Mouse (Mus musculus): ENCODE data around the gene Bscl2. TPM values are rescaled to one million over a fixed set of nuclear protein-coding genes. Genes with fewer than 3 reads are reported as not detected.

Gene Bscl2
- polyA plus RNA-seq, 1 experiment from 2014 or later = 45.2 TPM

DNA sequence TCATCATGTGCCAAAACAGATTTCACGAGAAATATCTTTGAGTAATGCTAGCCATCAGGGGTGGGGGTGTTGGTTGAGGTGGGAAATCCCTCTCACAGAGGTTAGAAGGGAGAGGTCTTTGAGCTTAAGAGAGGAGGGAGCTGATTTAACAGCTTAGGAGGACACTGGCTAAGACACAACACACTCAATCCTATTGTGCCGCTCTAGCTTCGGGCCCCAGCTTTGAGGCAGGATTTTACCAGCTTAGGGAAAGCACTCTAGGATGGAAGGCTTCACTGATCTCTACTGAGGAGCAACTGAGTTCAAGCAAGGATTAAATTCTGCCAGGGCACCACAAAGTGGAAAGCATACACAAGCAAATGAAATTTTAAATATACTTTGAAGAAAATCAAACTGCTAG, 20.3 kb upstream of the Bscl2 start:
- peak overlapping the region; percentile 85 for H3K4me2 ChIP-seq (replicated peaks)
- peak overlapping the region; percentile 53 for H3K9ac ChIP-seq
- 78% methylated on average over 3 of the region's 3 CpGs for WGBS
- peak overlapping the region; percentile 16 for H3K4me3 ChIP-seq
- no peaks in the 10 kb centered on the region for H3K9me3 ChIP-seq
- no peak for ATAC-seq (ENCODE audit: low FRiP score, low read depth)
- H3K36me3 ChIP-seq = peaks cover 46% of the 10 kb centered on the region
- no peak overlapping the region for H3K27ac ChIP-seq
- peaks cover 34% of the 10 kb centered on the region for H3K4me1 ChIP-seq
- no peaks in the 10 kb centered on the region for H3K27me3 ChIP-seq

DNA sequence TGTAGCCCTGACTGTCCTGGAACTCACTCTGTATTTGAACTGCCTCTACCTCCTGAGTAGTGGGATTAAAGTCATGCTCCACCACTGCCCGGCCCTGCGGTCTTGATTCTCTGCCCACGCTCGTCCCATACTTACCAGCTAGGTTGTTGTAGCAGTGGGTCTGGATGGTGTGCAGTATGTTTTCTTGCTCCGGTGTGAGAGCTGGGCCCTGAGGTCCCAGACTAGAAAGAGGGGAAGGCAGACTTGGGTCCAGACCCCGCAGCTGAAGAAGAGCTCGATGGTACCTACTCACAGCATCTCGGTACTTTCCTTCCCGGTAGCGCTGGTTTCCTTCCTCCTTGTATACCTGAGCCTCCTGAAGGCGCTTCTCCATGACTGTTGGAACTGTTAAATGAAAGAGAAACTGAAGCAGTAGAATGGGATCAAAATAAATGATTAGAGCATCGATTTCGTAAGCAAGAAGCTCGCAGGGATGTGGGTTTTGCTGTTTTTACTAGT, 18.9 kb upstream of the Bscl2 start:
- peak overlapping the region; percentile 86 for H3K9ac ChIP-seq
- H3K4me1 ChIP-seq = peaks cover 48% of the 10 kb centered on the region
- no peaks in the 10 kb centered on the region for H3K9me3 ChIP-seq
- H3K4me3 ChIP-seq = peak overlapping the region; percentile 100
- no peak for ATAC-seq (ENCODE audit: low FRiP score, low read depth)
- peak overlapping the region; percentile 85 for H3K4me2 ChIP-seq (replicated peaks)
- H3K27ac ChIP-seq = peak overlapping the region; percentile 99
- no peaks in the 10 kb centered on the region for H3K27me3 ChIP-seq
- H3K36me3 ChIP-seq = peaks cover 40% of the 10 kb centered on the region
- WGBS = 25% methylated on average over 14 of the region's 14 CpGs

DNA sequence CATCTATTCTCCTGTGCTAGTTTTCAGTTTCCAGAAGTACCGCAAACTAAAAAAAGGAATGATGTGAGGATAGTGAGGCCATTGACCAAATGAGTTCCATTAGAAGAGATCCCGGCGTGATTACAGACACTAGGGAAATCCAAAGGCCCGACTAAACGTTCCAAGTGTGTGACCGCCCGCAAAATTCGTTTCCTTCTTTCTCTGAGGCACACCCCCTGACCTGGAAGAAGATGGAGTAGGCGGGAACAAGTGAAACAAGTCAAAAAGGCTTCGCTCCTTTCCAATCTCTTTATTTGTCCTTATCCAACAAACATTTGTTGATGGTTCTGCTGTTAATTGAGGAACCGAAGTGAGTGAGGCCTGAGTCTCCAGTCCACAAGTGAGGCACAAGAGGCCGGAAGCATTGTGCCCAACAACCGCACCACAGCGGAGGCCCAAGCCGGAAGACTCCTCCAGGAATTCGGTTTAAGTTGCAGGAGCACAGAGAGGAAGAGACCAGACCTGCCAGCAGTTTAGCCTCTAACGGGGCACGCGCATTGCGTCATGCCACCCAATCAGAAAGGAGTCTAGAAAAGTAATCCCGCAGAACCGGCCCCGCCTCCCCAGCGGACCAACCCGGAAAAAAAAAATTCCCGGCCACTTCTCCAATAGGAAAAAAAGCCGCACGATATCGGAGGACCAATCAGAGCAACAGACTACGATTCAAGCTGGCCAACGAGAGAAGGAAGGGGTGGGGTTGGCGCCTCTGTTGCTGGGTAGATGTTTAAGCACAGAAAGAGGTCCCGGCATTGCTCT, 18.3 kb upstream of the Bscl2 start, which contains the start of gene Ttc9c:
TSS of gene Ttc9c (minus strand) at position 533 of the 795 bp plus-strand sequence.
- no peaks in the 10 kb centered on the region for H3K9me3 ChIP-seq
- H3K27me3 ChIP-seq = no peaks in the 10 kb centered on the region
- peaks cover 41% of the 10 kb centered on the region for H3K36me3 ChIP-seq
- H3K9ac ChIP-seq = peak within 1 kb of the TSS; percentile 99
- peaks cover 48% of the 10 kb centered on the region for H3K4me1 ChIP-seq
- under 1% methylated on average over 33 of the region's 33 CpGs for WGBS
- peak; percentile 93 for ATAC-seq (ENCODE audit: low FRiP score, low read depth)
- H3K4me3 ChIP-seq = peak within 1 kb of the TSS; percentile 100
- H3K4me2 ChIP-seq (replicated peaks) = peak within 1 kb of the TSS; percentile 85
- peak within 1 kb of the TSS; percentile 99 for H3K27ac ChIP-seq

DNA sequence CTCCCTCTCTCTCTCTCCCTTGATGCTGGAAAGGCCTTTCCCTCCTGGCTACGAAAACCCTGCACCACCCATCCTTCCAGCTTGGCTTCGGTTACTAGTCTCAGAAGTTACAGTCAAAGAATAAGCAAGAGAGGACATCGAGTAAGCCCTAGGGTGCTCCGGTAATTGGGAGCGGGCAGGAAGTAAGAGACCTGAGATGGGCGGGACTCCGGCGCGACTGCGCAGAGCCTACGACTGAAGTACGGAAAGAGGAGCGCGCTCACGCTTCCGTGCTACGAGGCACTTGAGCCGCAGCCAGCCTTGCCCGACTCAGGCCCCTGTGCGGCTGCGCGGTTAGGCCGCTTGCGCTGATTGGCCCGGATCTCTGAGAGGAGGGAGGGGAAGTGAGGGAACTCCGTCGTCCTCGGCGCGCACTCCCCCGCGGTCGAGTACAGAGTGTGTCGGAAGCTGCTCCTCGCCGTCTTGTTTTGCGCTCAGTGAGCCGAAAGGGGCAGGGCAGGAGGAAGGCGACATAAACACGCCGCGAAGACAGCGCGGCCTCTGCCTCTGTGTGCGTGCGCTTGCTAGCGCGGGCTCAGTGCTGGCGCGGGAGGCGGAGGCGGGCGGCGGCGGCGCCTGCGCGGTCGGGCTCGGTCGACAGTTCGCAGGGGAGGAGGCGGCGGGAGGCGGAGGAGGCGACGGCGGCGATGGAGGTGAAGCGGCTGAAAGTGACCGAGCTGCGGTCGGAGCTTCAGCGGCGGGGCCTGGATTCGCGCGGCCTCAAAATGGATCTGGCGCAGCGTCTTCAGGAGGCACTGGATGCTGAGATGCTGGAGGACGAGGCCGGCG, 17.5 kb upstream of the Bscl2 start, which contains the start of gene Hnrnpul2:
TSS of gene Hnrnpul2 (plus strand) at position 415 of the 828 bp plus-strand sequence.
- H3K27ac ChIP-seq = peak within 1 kb of the TSS; percentile 99
- peaks cover 48% of the 10 kb centered on the region for H3K4me1 ChIP-seq
- H3K4me3 ChIP-seq = peak within 1 kb of the TSS; percentile 100
- H3K9me3 ChIP-seq = no peaks in the 10 kb centered on the region
- peak; percentile 96 for ATAC-seq (ENCODE audit: low FRiP score, low read depth)
- under 1% methylated on average over 83 of the region's 83 CpGs for WGBS
- peak within 1 kb of the TSS; percentile 85 for H3K4me2 ChIP-seq (replicated peaks)
- peaks cover 42% of the 10 kb centered on the region for H3K36me3 ChIP-seq
- H3K27me3 ChIP-seq = no peaks in the 10 kb centered on the region
- peak within 1 kb of the TSS; percentile 99 for H3K9ac ChIP-seq

DNA sequence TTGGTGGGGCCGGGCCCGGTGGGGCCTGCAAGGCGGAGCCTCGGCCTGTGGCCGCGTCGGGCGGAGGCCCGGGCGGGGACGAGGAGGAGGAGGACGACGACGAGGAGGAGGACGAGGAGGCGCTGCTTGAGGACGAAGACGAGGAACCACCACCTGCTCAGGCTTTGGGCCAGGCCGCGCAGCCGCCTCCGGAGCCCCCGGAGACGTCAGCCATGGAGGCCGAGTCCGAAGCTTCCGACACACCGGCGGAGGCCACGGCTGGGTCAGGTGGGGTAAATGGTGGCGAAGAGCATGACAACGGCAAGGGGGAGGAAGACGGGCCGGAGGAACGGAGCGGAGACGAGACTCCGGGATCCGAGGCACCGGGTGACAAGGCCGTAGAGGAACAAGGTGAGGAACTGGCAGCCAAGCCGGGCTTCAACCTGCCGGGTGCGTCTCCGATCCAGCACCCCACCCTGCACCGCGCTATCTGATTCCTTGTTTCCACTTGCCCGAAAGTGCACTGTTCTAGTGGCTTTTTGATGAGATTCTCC, 16.8 kb upstream of the Bscl2 start:
- Histone ChIP-seq H3K9ac (peak overlapping the region; percentile 99), H3K4me2 (replicated peaks) (peak overlapping the region; percentile 85), H3K27me3 (no peaks in the 10 kb centered on the region), H3K9me3 (no peaks in the 10 kb centered on the region), H3K27ac (peak overlapping the region; percentile 99), H3K4me1 (peaks cover 46% of the 10 kb centered on the region), H3K36me3 (peaks cover 42% of the 10 kb centered on the region), H3K4me3 (peak overlapping the region; percentile 100)
- peak; percentile 1 for ATAC-seq (ENCODE audit: low FRiP score, low read depth)
- under 1% methylated on average over 48 of the region's 48 CpGs for WGBS

DNA sequence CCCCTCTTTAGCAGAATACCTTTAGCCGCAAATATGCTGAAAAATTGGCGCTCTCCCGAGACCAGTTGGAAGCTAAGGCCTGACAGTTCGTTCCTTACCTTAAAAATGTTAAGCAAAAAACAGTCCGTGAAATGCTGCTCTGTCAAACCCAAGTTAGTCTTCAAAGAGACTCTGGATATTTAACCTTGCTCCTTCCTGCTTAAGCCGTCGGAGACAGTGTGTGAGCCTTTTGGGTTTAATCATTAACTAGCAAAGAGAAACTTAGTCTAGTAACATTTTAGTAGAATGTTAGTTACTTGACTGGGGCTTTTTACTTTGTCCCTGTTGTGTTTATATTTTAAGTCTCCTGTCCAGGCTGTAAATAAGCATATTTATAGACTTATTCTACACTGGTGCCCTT, 16.1 kb upstream of the Bscl2 start:
- no peak for ATAC-seq (ENCODE audit: low FRiP score, low read depth)
- H3K27ac ChIP-seq = no peak overlapping the region
- H3K4me2 ChIP-seq (replicated peaks) = peak overlapping the region; percentile 85

DNA sequence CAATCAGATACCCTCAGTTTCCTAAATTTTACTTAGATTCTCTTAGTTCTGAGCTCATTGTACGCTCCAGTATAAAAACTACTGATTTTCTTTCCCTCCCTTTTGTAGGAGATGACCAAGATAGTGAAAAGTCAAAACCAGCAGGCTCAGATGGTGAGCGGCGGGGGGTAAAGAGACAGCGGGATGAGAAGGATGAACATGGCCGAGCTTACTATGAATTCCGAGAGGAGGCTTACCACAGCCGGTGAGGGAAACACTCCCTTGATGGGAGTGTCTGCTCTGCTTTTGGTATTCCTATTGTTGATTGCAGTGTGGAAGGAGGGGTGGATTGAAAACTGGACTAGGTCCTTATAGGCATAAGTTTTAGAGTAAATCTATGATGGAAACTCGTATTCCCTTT, 14.6 kb upstream of the Bscl2 start:
- Histone ChIP-seq H3K27ac (no peak overlapping the region), H3K9ac (peak overlapping the region; percentile 56), H3K4me3 (peak overlapping the region; percentile 100), H3K27me3 (no peaks in the 10 kb centered on the region), H3K36me3 (peaks cover 50% of the 10 kb centered on the region), H3K4me1 (peaks cover 27% of the 10 kb centered on the region), H3K4me2 (replicated peaks) (peak overlapping the region; percentile 85), H3K9me3 (no peaks in the 10 kb centered on the region)
- 86% methylated on average over 8 of the region's 8 CpGs for WGBS
- ATAC-seq (ENCODE audit: low FRiP score, low read depth) = no peak

More for the DNA sequence above, 16.1 kb upstream of the Bscl2 start:
- under 1% methylated on average over 7 of the region's 7 CpGs for WGBS
- Histone ChIP-seq H3K4me1 (peaks cover 41% of the 10 kb centered on the region), H3K36me3 (peaks cover 43% of the 10 kb centered on the region), H3K9me3 (no peaks in the 10 kb centered on the region), H3K9ac (peak overlapping the region; percentile 99), H3K4me3 (peak overlapping the region; percentile 100), H3K27me3 (no peaks in the 10 kb centered on the region)

DNA sequence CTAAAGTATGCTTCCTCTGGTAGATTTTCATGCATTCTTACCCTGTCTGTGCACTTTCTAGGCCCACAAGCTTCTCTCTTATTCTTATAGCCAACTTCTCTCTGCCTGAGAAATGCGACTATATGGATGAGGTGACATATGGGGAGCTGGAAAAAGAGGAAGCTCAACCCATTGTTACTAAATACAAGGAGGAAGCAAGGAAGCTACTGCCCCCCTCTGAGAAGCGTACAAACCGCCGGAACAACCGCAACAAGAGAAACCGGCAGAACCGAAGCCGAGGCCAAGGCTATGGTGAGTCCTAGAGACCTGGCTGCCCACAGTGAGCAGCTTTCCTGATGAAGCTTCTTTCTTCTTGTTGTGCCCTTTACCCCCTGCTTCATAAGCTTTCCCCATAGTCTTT, 7.6 kb upstream of the Bscl2 start, which contains the start of gene AC129217.1:
TSS of gene AC129217.1 (plus strand) at position 114 of the 400 bp plus-strand sequence.
- Histone ChIP-seq H3K9me3 (no peaks in the 10 kb centered on the region), H3K4me2 (replicated peaks) (no peak within 1 kb of the TSS), H3K4me3 (no peak within 1 kb of the TSS), H3K27me3 (no peaks in the 10 kb centered on the region), H3K36me3 (peaks cover 99% of the 10 kb centered on the region), H3K27ac (no peak within 1 kb of the TSS), H3K9ac (peak within 1 kb of the TSS; percentile 13; the same call in 1 of the 2 replicates), H3K4me1 (no peaks in the 10 kb centered on the region)
- 93% methylated on average over 8 of the region's 8 CpGs for WGBS
- ATAC-seq (ENCODE audit: low FRiP score, low read depth) = no peak

DNA sequence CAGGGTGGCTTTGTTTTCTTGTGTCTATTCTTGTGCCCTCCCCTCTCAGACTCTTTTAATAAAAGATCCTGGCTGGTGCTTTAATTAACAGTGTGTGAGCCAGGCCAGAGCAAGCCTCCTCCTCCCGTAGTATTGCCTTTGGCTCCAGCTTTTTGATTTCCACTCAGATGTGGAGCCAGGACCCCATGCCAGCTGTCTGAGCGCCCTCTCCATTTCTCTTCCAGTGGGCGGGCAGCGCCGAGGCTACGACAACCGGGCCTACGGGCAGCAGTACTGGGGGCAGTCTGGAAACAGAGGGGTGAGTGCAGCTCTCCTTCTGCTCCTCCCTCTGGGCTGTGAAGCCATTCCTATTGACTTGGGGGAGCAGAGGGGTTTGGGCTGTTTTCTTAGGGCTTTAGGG, 6.6 kb upstream of the Bscl2 start:
- 92% methylated on average over 8 of the region's 8 CpGs for WGBS
- ATAC-seq (ENCODE audit: low FRiP score, low read depth) = no peak
- H3K36me3 ChIP-seq = peaks cover 99% of the 10 kb centered on the region
- no peaks in the 10 kb centered on the region for H3K27me3 ChIP-seq
- H3K4me3 ChIP-seq = no peak overlapping the region
- no peak overlapping the region for H3K9ac ChIP-seq
- H3K27ac ChIP-seq = no peak overlapping the region
- no peaks in the 10 kb centered on the region for H3K4me1 ChIP-seq
- no peak overlapping the region for H3K4me2 ChIP-seq (replicated peaks)
- H3K9me3 ChIP-seq = no peaks in the 10 kb centered on the region

DNA sequence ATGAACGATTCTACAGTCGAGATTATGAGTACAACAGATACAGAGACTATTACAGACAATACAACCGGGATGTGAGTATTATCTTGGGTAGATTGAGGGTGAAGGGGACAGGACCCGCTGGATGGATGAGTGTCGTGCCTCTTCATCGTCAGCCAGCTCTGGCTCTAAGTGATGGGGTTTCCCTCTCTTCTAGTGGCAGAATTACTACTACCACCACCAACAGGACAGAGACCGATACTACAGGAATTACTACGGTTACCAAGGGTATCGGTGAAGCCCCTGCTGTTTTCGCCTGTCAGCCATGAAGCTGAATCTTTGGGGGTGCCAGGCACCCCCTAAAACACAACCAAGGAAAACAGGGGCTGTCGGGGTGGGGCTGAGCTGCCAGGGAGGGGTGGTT, 6.0 kb upstream of the Bscl2 start:
- no peak overlapping the region for H3K27ac ChIP-seq
- no peak overlapping the region for H3K4me3 ChIP-seq
- 84% methylated on average over 11 of the region's 11 CpGs for WGBS
- H3K36me3 ChIP-seq = peaks cover 96% of the 10 kb centered on the region
- no peaks in the 10 kb centered on the region for H3K27me3 ChIP-seq
- H3K4me1 ChIP-seq = no peaks in the 10 kb centered on the region
- no peak for ATAC-seq (ENCODE audit: low FRiP score, low read depth)
- H3K9me3 ChIP-seq = no peaks in the 10 kb centered on the region
- H3K4me2 ChIP-seq (replicated peaks) = no peak overlapping the region
- H3K9ac ChIP-seq = no peak overlapping the region

DNA sequence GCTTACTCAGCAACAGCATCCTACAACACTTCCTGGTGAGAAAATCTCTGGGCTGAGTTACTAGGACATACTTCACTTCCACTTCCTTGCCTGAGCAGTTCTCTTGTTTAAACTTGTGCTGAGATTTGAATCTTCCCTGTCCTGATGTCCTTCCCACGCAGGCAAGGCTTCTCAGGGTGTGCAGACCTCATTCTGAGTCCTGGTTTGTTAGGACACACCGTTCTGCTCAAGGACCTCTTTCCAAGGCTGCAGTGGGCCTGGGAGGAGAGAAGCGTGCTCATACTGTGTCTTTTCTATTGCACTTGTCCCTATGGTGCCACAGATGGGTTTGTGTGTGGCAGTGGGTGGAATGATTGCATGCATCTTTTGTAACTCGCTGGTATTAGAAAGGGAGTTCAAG, 4.3 kb upstream of the Bscl2 start:
- no peak for ATAC-seq (ENCODE audit: low FRiP score, low read depth)
- H3K4me3 ChIP-seq = no peak overlapping the region
- H3K27me3 ChIP-seq = no peaks in the 10 kb centered on the region
- peaks cover under 1% of the 10 kb centered on the region for H3K4me1 ChIP-seq
- H3K9ac ChIP-seq = no peak overlapping the region
- no peak overlapping the region for H3K27ac ChIP-seq
- 96% methylated on average over 4 of the region's 4 CpGs for WGBS
- H3K9me3 ChIP-seq = no peaks in the 10 kb centered on the region
- no peak overlapping the region for H3K4me2 ChIP-seq (replicated peaks)
- peaks cover 78% of the 10 kb centered on the region for H3K36me3 ChIP-seq

Measured in limb, embryonic 13.5 days (tissue).